Mouse (Mus musculus) neural tube, embryonic 13.5 days (tissue): ENCODE results near the gene Rrp1. TPM values are rescaled to one million over a fixed set of nuclear protein-coding genes. Genes with fewer than 3 reads are reported as not detected.
A peak's percentile ranks its signal among the peaks of the same experiment; 100 is the strongest.

Experiments
- ATAC-seq: fragments of 200-750 bp; cut with Nextera tagmentation; 2 replicates; pipeline ENCODE4 v1.8.0; 2017; ENCODE audit warnings: low read depth, mild to moderate bottlenecking, moderate TSS enrichment, moderate library complexity
- H3K27ac ChIP-seq: fragments of 300-500 bp; sonication (generic); replicated peaks from 2 replicates; pipeline ENCODE4 v1.5.1; 2015; ENCODE audit warnings: moderate library complexity, mild to moderate bottlenecking, inconsistent platforms
- H3K27me3 ChIP-seq: fragments of 300-500 bp; sonication (generic); 2 replicates; pipeline ENCODE4 v1.6.1; 2015; ENCODE audit warnings: mild to moderate bottlenecking, inconsistent platforms
- H3K36me3 ChIP-seq: fragments of 300-500 bp; sonication (generic); 2 replicates; pipeline ENCODE4 v1.6.1; 2015; ENCODE audit warnings: mild to moderate bottlenecking, inconsistent platforms
- H3K4me1 ChIP-seq: fragments of 300-500 bp; sonication (generic); replicated peaks from 2 replicates; pipeline ENCODE4 v1.6.1; 2015; ENCODE audit warnings: inconsistent platforms
- H3K4me2 ChIP-seq: fragments of 300-500 bp; sonication (generic); 2 replicates; pipeline ENCODE4 v1.6.1; 2015; ENCODE audit warnings: inconsistent platforms, mild to moderate bottlenecking, moderate library complexity
- H3K4me3 ChIP-seq: fragments of 300-500 bp; sonication (generic); 2 replicates; pipeline ENCODE4 v1.5.1; 2015; ENCODE audit warnings: mild to moderate bottlenecking, inconsistent platforms
- H3K9ac ChIP-seq: fragments of 300-500 bp; sonication (generic); 2 replicates; pipeline ENCODE4 v1.6.1; 2015; ENCODE audit warnings: moderate library complexity, mild to moderate bottlenecking, inconsistent platforms
- H3K9me3 ChIP-seq: fragments of 300-500 bp; sonication (generic); 2 replicates; pipeline ENCODE4 v1.6.1; 2016; ENCODE audit warnings: inconsistent platforms
- WGBS: fragments of 180-500 bp; shearing (Covaris S2); methylation state at CpG from one replicate; pipeline ENCODE4 v1.1.7; 2015; 5-methylcytosine and 5-hydroxymethylcytosine counted together
- polyA plus RNA-seq: library from polyadenylated mRNA; unstranded; fragments of >200 nt; fragmentation: Nextera tagmentation; extraction: Ambion mirVana; gene quantifications from 2 replicates; pipeline ENCODE4 v1.2.1, GENCODE M21; 2015

The Rrp1 gene
- polyA plus RNA-seq, 1 experiment from 2014 or later, result 365 TPM

GRCm38 (mm10) chr10:78396625-78396885 lies 16.3 kb downstream of the Rrp1 start:
- WGBS, result 60% methylated on average over 4 of the region's 4 CpGs
- H3K9ac ChIP-seq, result 0 out of 2 replicates have a peak overlapping the region, but pooled peaks have one; percentile 17
- peaks cover 29% of the 10 kb centered on the region for H3K4me1 ChIP-seq
- H3K4me2 ChIP-seq, result peak overlapping the region; percentile 45
- H3K27me3 ChIP-seq, result peaks cover 12% of the 10 kb centered on the region
- ATAC-seq, result peak; percentile 76
- no peak overlapping the region for H3K4me3 ChIP-seq
- H3K36me3 ChIP-seq, result peaks cover 20% of the 10 kb centered on the region
- H3K27ac ChIP-seq, result no peak overlapping the region
- H3K9me3 ChIP-seq, result no peaks in the 10 kb centered on the region

GRCm38 (mm10) chr10:78395819-78396624 lies 16.8 kb downstream of the Rrp1 start:
- WGBS, result 3% methylated on average over 17 of the region's 17 CpGs
- Histone ChIP-seq H3K9me3 (no peaks in the 10 kb centered on the region), H3K4me2 (peak overlapping the region; percentile 45), H3K27me3 (peaks cover 17% of the 10 kb centered on the region), H3K27ac (peak overlapping the region; percentile 49), H3K4me1 (peaks cover 29% of the 10 kb centered on the region), H3K4me3 (no peak overlapping the region), H3K9ac (peak overlapping the region; percentile 34; the same call in 1 of the 2 replicates), H3K36me3 (peaks cover 15% of the 10 kb centered on the region)
- ATAC-seq, result peak; percentile 85

GRCm38 (mm10) chr10:78395377-78395776 lies 17.5 kb downstream of the Rrp1 start:
- Histone ChIP-seq H3K9me3 (no peaks in the 10 kb centered on the region), H3K27me3 (peaks cover 24% of the 10 kb centered on the region), H3K4me1 (peaks cover 32% of the 10 kb centered on the region), H3K27ac (peak overlapping the region; percentile 49), H3K4me3 (no peak overlapping the region), H3K36me3 (peaks cover 9% of the 10 kb centered on the region), H3K9ac (peak overlapping the region; percentile 34; the same call in 1 of the 2 replicates), H3K4me2 (peak overlapping the region; percentile 45; the same call in 1 of the 2 replicates)
- 85% methylated on average over 3 of the region's 3 CpGs for WGBS
- ATAC-seq, result peak; percentile 6; the same call in 1 of the 2 replicates

GRCm38 (mm10) chr10:78392072-78392471 lies 20.8 kb downstream of the Rrp1 start:
- 0 out of 2 replicates have a peak overlapping the region, but pooled peaks have one; percentile 19 for H3K4me2 ChIP-seq
- H3K4me3 ChIP-seq, result no peak overlapping the region
- peaks cover 25% of the 10 kb centered on the region for H3K4me1 ChIP-seq
- no peak overlapping the region for H3K27ac ChIP-seq
- H3K27me3 ChIP-seq, result peaks cover 43% of the 10 kb centered on the region
- no peak overlapping the region for H3K9ac ChIP-seq
- no peaks in the 10 kb centered on the region for H3K9me3 ChIP-seq
- no peak for ATAC-seq
- no peaks in the 10 kb centered on the region for H3K36me3 ChIP-seq
- 3% methylated on average over 18 of the region's 18 CpGs for WGBS

- peaks cover 18% of the 10 kb centered on the region for H3K4me1 ChIP-seq
- WGBS, result 10% methylated on average over 4 of the region's 4 CpGs
- no peaks in the 10 kb centered on the region for H3K9me3 ChIP-seq
- H3K36me3 ChIP-seq, result no peaks in the 10 kb centered on the region
- no peak overlapping the region for H3K27ac ChIP-seq
- H3K27me3 ChIP-seq, result peaks cover 43% of the 10 kb centered on the region
- H3K4me3 ChIP-seq, result no peak overlapping the region
- H3K9ac ChIP-seq, result no peak overlapping the region
- ATAC-seq, result no peak
- H3K4me2 ChIP-seq, result no peak overlapping the region
These were observed 21.8 kb downstream of the Rrp1 start for GRCm38 (mm10) chr10:78390982-78391470.

GRCm38 (mm10) chr10:78388216-78388980 lies 24.4 kb downstream of the Rrp1 start:
- H3K4me1 ChIP-seq, result peaks cover 8% of the 10 kb centered on the region; the same call in 1 of the 2 replicates
- ATAC-seq, result 0 out of 2 replicates have a peak, but pooled peaks have one; percentile 33
- H3K4me2 ChIP-seq, result no peak overlapping the region
- peaks cover 43% of the 10 kb centered on the region for H3K27me3 ChIP-seq
- H3K36me3 ChIP-seq, result no peaks in the 10 kb centered on the region
- WGBS, result 41% methylated on average over 20 of the region's 20 CpGs
- H3K27ac ChIP-seq, result no peak overlapping the region
- H3K9me3 ChIP-seq, result no peaks in the 10 kb centered on the region
- H3K9ac ChIP-seq, result no peak overlapping the region
- no peak overlapping the region for H3K4me3 ChIP-seq

GRCm38 (mm10) chr10:78385520-78385919 lies 27.3 kb downstream of the Rrp1 start:
- Histone ChIP-seq H3K9me3 (no peaks in the 10 kb centered on the region), H3K4me1 (0 out of 2 replicates have a peak, but pooled peaks cover 6% of the 10 kb centered on the region), H3K4me3 (no peak overlapping the region), H3K36me3 (no peaks in the 10 kb centered on the region), H3K9ac (no peak overlapping the region), H3K27ac (no peak overlapping the region), H3K4me2 (no peak overlapping the region), H3K27me3 (peaks cover 20% of the 10 kb centered on the region)
- ATAC-seq, result no peak
- 24% methylated on average over 5 of the region's 5 CpGs for WGBS

- no peak overlapping the region for H3K9ac ChIP-seq
- 80% methylated on average over 3 of the region's 3 CpGs for WGBS
- H3K27me3 ChIP-seq, result peaks cover under 1% of the 10 kb centered on the region; the same call in 1 of the 2 replicates
- no peaks in the 10 kb centered on the region for H3K9me3 ChIP-seq
- H3K27ac ChIP-seq, result no peak overlapping the region
- no peak overlapping the region for H3K4me2 ChIP-seq
- ATAC-seq, result no peak
- H3K36me3 ChIP-seq, result no peaks in the 10 kb centered on the region
- no peak overlapping the region for H3K4me3 ChIP-seq
- H3K4me1 ChIP-seq, result 0 out of 2 replicates have a peak, but pooled peaks cover 5% of the 10 kb centered on the region
These were observed 29.3 kb downstream of the Rrp1 start for GRCm38 (mm10) chr10:78383567-78383966.

- no peaks in the 10 kb centered on the region for H3K4me1 ChIP-seq
- 93% methylated on average over 7 of the region's 7 CpGs for WGBS
- H3K9me3 ChIP-seq, result no peaks in the 10 kb centered on the region
- no peaks in the 10 kb centered on the region for H3K36me3 ChIP-seq
- no peak for ATAC-seq
- no peaks in the 10 kb centered on the region for H3K27me3 ChIP-seq
- H3K4me2 ChIP-seq, result no peak overlapping the region
- H3K27ac ChIP-seq, result no peak overlapping the region
- no peak overlapping the region for H3K9ac ChIP-seq
- H3K4me3 ChIP-seq, result no peak overlapping the region
These were observed 34.3 kb downstream of the Rrp1 start for GRCm38 (mm10) chr10:78378516-78378915.

- Histone ChIP-seq H3K36me3 (no peaks in the 10 kb centered on the region), H3K4me3 (no peak overlapping the region), H3K27ac (no peak overlapping the region), H3K4me2 (no peak overlapping the region), H3K4me1 (no peaks in the 10 kb centered on the region), H3K9me3 (no peaks in the 10 kb centered on the region), H3K27me3 (no peaks in the 10 kb centered on the region), H3K9ac (no peak overlapping the region)
- ATAC-seq, result no peak
- WGBS, result 70% methylated on average over 27 of the region's 27 CpGs
These were observed 39.9 kb downstream of the Rrp1 start for GRCm38 (mm10) chr10:78372681-78373668.

- no peak overlapping the region for H3K27ac ChIP-seq
- no peaks in the 10 kb centered on the region for H3K36me3 ChIP-seq
- no peaks in the 10 kb centered on the region for H3K4me1 ChIP-seq
- WGBS, result 93% methylated on average over 6 of the region's 6 CpGs
- ATAC-seq, result no peak
- no peak overlapping the region for H3K4me2 ChIP-seq
- no peak overlapping the region for H3K9ac ChIP-seq
- H3K9me3 ChIP-seq, result no peaks in the 10 kb centered on the region
- H3K4me3 ChIP-seq, result no peak overlapping the region
- no peaks in the 10 kb centered on the region for H3K27me3 ChIP-seq
These were observed 41.1 kb downstream of the Rrp1 start for GRCm38 (mm10) chr10:78371746-78372145.
